Mouse (Mus musculus) WW6 (cell line): Measurements from ENCODE around the gene Mpv17.

Experiments
- DNase-seq: peaks from one replicate; pipeline ENCODE4 v3.0.0-alpha.2; 2013; ENCODE audit warnings: low read depth, low spot score

Mpv17 gene

GRCm38 (mm10) chr5:31105814-31106335, 48.2 kb downstream of the Mpv17 start, which contains the start of gene Dnajc5g:
Gene Dnajc5g, plus strand, starts transcription at chr5:31106285.
- no peak for DNase-seq

- DNase-seq, result no peak
Observed at GRCm38 (mm10) chr5:31095711-31096480, 58.2 kb downstream of the Mpv17 start.

GRCm38 (mm10) chr5:31094799-31095691, 59.0 kb downstream of the Mpv17 start:
- DNase-seq, result no peak

GRCm38 (mm10) chr5:31094100-31094798, 59.8 kb downstream of the Mpv17 start:
- DNase-seq, result no peak

- no peak for DNase-seq
Observed at GRCm38 (mm10) chr5:31093151-31094041, 60.7 kb downstream of the Mpv17 start.

GRCm38 (mm10) chr5:31092231-31092975, 61.6 kb downstream of the Mpv17 start:
- no peak for DNase-seq
